Mouse (Mus musculus) limb, embryonic 14.5 days (tissue): ENCODE measurements at regions not wholly inside any gene's neighbourhood (a gene's known extent, or its start where the extent isn't known, plus 50 kb on each side); places are given as distances from the start of the nearest gene placed in this dataset.

Experiments
- ATAC-seq: fragments of 200-750 bp; cut with Nextera tagmentation; 2 replicates; pipeline ENCODE4 v1.8.0; 2017; ENCODE audit warnings: low read depth, moderate number of reproducible peaks, moderate TSS enrichment; ENCODE audit not compliant: low FRiP score
- DNase-seq: peaks from one replicate; pipeline ENCODE4 v3.0.0-alpha.2; 2015; ENCODE audit warnings: low spot score
- H3K27ac ChIP-seq: fragments of 300-500 bp; sonication (generic); replicated peaks from 2 replicates; pipeline ENCODE4 v1.5.1; 2014; ENCODE audit warnings: low read depth, mild to moderate bottlenecking, low read length, moderate library complexity, mixed read lengths
- H3K27me3 ChIP-seq: fragments of 300-500 bp; sonication (generic); 2 replicates; pipeline ENCODE4 v1.6.1; 2014; ENCODE audit warnings: low read length, mixed read lengths; ENCODE audit not compliant: control insufficient read depth, insufficient read depth
- H3K36me3 ChIP-seq: fragments of 300-500 bp; sonication (generic); 2 replicates; pipeline ENCODE4 v1.6.1; 2014; ENCODE audit warnings: mild to moderate bottlenecking, low read length, moderate library complexity, mixed read lengths; ENCODE audit not compliant: control insufficient read depth, insufficient read depth
- H3K4me1 ChIP-seq: fragments of 300-500 bp; sonication (generic); 2 replicates; pipeline ENCODE4 v1.6.1; 2014; ENCODE audit warnings: antibody characterized with exemption, low read length, mixed read lengths; ENCODE audit not compliant: control insufficient read depth, insufficient read depth
- H3K4me2 ChIP-seq: fragments of 300-500 bp; sonication (generic); replicated peaks from 2 replicates; pipeline ENCODE4 v1.6.1; 2014; ENCODE audit warnings: low read depth, mild to moderate bottlenecking, low read length, moderate library complexity; ENCODE audit not compliant: severe bottlenecking
- H3K4me3 ChIP-seq: fragments of 300-500 bp; sonication (generic); replicated peaks from 2 replicates; pipeline ENCODE4 v1.5.1; 2014; ENCODE audit warnings: low read length
- H3K9ac ChIP-seq: fragments of 300-500 bp; sonication (generic); 2 replicates; pipeline ENCODE4 v1.6.1; 2014; ENCODE audit warnings: mild to moderate bottlenecking, low read depth, low read length, moderate library complexity; ENCODE audit not compliant: severe bottlenecking
- H3K9me3 ChIP-seq: fragments of 300-500 bp; sonication (generic); 2 replicates; pipeline ENCODE4 v1.6.1; 2016; ENCODE audit warnings: low read length; ENCODE audit not compliant: control insufficient read depth
- POLR2A ChIP-seq: fragments of 200-500 bp; IDR thresholded peaks from 2 replicates; pipeline ENCODE4 v1.8.0; 2012; ENCODE audit warnings: inconsistent platforms, mild to moderate bottlenecking, moderate library complexity, borderline replicate concordance; ENCODE audit not compliant: insufficient read depth, insufficient read length; ENCODE audit errors: extremely low read depth
- WGBS: fragments of 180-500 bp; shearing (Covaris S2); extraction: QIAGEN DNeasy Blood & Tissue Kit; methylation state at CpG from one replicate; pipeline ENCODE4 v1.1.7; 2014; 5-methylcytosine and 5-hydroxymethylcytosine counted together

GRCm38 (mm10) chr11:94832246-94832985, 49.9 kb upstream of the Tmem92 start:
- H3K4me3 ChIP-seq = no peak overlapping the region
- no peak overlapping the region for H3K27ac ChIP-seq
- no peaks in the 10 kb centered on the region for H3K27me3 ChIP-seq
- H3K4me2 ChIP-seq = no peak overlapping the region
- 31% methylated on average over 13 of the region's 13 CpGs for WGBS
- H3K9me3 ChIP-seq = no peaks in the 10 kb centered on the region
- H3K36me3 ChIP-seq = no peaks in the 10 kb centered on the region
- no peaks in the 10 kb centered on the region for H3K4me1 ChIP-seq
- no peak for ATAC-seq
- TF ChIP-seq POLR2A = no peak
- DNase-seq = peak; percentile 38
- H3K9ac ChIP-seq = no peak overlapping the region
